ENCODE assay signal across 15 mouse cellular contexts in the genomic region with DNA sequence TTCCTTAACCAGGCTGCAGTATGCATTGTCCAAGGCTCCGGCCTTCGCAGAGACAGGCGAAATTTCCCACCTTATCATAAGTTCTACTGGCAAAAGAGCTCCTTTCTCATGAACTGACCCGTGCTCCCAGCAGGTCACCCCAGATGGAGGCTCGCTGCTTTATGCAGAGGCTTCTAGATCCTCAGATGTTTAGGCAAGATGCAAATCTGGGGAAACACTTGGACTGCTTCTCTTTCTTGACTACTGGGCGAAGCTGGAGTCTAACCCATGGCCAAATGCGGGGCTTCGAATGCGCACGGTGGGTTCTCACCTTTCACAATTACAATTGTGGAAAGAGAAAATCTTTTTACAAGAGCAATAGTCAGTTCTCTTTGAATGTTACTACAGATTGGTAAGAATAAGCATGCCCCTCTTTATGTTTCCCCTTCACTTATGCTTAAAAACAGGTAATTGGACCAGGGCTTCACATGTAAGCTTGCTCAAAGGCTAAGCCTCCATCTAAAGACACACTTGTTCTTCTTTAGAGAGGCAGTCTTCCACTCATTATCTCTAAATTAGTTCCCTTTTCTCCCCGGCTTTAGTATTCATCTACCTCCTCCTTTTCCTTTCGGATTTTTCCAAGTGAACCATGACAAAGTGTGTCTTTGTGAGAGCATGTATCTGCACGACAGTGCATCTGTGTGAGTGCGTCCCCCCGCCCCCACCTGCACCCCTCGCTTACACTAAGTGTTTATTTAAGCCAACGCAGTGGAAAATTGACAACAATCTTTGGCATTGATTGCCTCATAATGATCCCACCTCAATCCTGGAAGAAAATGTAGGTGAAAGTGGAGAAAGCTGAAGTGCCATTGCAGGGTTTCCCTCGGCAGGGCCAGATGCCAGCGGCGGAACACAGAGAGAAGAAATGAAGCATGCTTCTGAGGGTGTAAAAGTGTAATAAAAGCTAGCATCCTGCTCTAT. TPM values are rescaled to one million over a fixed set of nuclear protein-coding genes. Genes with fewer than 3 reads are reported as not detected.
DNase-seq lines count a peak whose midpoint lies in the region; ATAC-seq and TF ChIP-seq lines count a peak whose summit lies in the region.
"Had no signal": no experiment of that assay in that cellular context is flagged by ENCODE, and none has a peak within 500 bp of the region (broad histone marks: within the 10 kb centered on the region; RNA-seq: fewer than 3 reads in every experiment).

No protein-coding gene starts in this region.

- no peak overlapping the region for H3K4me3 ChIP-seq in testis, adult 2 months (ENCODE audit: control insufficient read depth, low read depth, low read length)
- H3K4me3 ChIP-seq in midbrain, embryonic 15.5 days = peak overlapping the region; percentile 1; the same call in 1 of the 2 replicates
- H3K4me3 ChIP-seq in stomach, postnatal 0 days (ENCODE audit: low read depth, low read length) = no peak overlapping the region
- no peak overlapping the region for H3K4me3 ChIP-seq in kidney, embryonic 16.5 days (ENCODE audit: low read length)
- H3K4me3 ChIP-seq: limb, embryonic 13.5 days; stomach, embryonic 15.5 days had no signal

- H3K9me3 ChIP-seq in midbrain, embryonic 15.5 days = no peaks in the 10 kb centered on the region
- H3K9me3 ChIP-seq in stomach, postnatal 0 days (ENCODE audit: control insufficient read depth, low read length) = no peaks in the 10 kb centered on the region
- H3K9me3 ChIP-seq in kidney, embryonic 16.5 days (ENCODE audit: low read length) = no peaks in the 10 kb centered on the region
- H3K9me3 ChIP-seq: limb, embryonic 13.5 days; stomach, embryonic 15.5 days had no signal

- TF ChIP-seq CTCF in testis, adult 2 months (IDR thresholded peaks at IDR 0.05; ENCODE audit: control insufficient read depth, insufficient read depth, insufficient replicate concordance, low read depth, low read length) = no peak
- no peak for TF ChIP-seq CTCF in stomach, postnatal 0 days (IDR thresholded peaks at IDR 0.05; ENCODE audit: low read depth)

- peak overlapping the region; percentile 34 for H3K4me2 ChIP-seq in midbrain, embryonic 15.5 days
- H3K4me2 ChIP-seq in stomach, postnatal 0 days (replicated peaks; ENCODE audit: low read depth) = no peak overlapping the region
- no peak overlapping the region for H3K4me2 ChIP-seq in kidney, embryonic 16.5 days (replicated peaks; ENCODE audit: low read depth, low read length)
- H3K4me2 ChIP-seq: limb, embryonic 13.5 days; stomach, embryonic 15.5 days had no signal

- no peak for TF ChIP-seq EP300 in stomach, postnatal 0 days (optimal IDR thresholded peaks at IDR 0.05)

- peaks cover 6% of the 10 kb centered on the region; the same call in 1 of the 2 replicates for H3K4me1 ChIP-seq in testis, adult 2 months (ENCODE audit: control insufficient read depth, insufficient read depth, low read length)
- peaks cover 6% of the 10 kb centered on the region for H3K4me1 ChIP-seq in midbrain, embryonic 15.5 days
- no peaks in the 10 kb centered on the region for H3K4me1 ChIP-seq in stomach, postnatal 0 days (replicated peaks; ENCODE audit: control insufficient read depth, insufficient read depth)
- no peaks in the 10 kb centered on the region for H3K4me1 ChIP-seq in kidney, embryonic 16.5 days (ENCODE audit: insufficient read depth, low read length)
- H3K4me1 ChIP-seq: stomach, embryonic 15.5 days had no signal

- no peaks in the 10 kb centered on the region for H3K27me3 ChIP-seq in testis, adult 2 months (ENCODE audit: control insufficient read depth, insufficient read depth, low read length)
- H3K27me3 ChIP-seq in midbrain, embryonic 15.5 days (replicated peaks) = peaks cover 3% of the 10 kb centered on the region; the same call in 1 of the 2 replicates
- no peaks in the 10 kb centered on the region for H3K27me3 ChIP-seq in stomach, postnatal 0 days (ENCODE audit: control insufficient read depth, insufficient read depth, low read length)
- H3K27me3 ChIP-seq in kidney, embryonic 16.5 days (ENCODE audit: insufficient read depth, low read length) = no peaks in the 10 kb centered on the region
- H3K27me3 ChIP-seq: stomach, embryonic 15.5 days had no signal

- no peak overlapping the region for H3K9ac ChIP-seq in midbrain, embryonic 15.5 days
- H3K9ac ChIP-seq in stomach, postnatal 0 days (ENCODE audit: low read length) = no peak overlapping the region
- no peak overlapping the region for H3K9ac ChIP-seq in kidney, embryonic 16.5 days (replicated peaks; ENCODE audit: low read length)
- H3K9ac ChIP-seq: limb, embryonic 13.5 days; liver, postnatal 0 days; stomach, embryonic 15.5 days had no signal

- H3K36me3 ChIP-seq in testis, adult 2 months (ENCODE audit: control insufficient read depth, insufficient read depth, low read length) = no peaks in the 10 kb centered on the region
- no peaks in the 10 kb centered on the region for H3K36me3 ChIP-seq in midbrain, embryonic 15.5 days (replicated peaks)
- no peaks in the 10 kb centered on the region for H3K36me3 ChIP-seq in stomach, postnatal 0 days (ENCODE audit: control insufficient read depth, insufficient read depth, low read length)
- H3K36me3 ChIP-seq in kidney, embryonic 16.5 days (ENCODE audit: insufficient read depth, low read length) = no peaks in the 10 kb centered on the region
- H3K36me3 ChIP-seq: limb, embryonic 13.5 days; stomach, embryonic 15.5 days had no signal

- no peak; the same call in 1 of the 2 replicates for ATAC-seq in midbrain, embryonic 15.5 days (replicated peaks)
- no peak for ATAC-seq in stomach, postnatal 0 days (ENCODE audit: low FRiP score, low TSS enrichment)
- ATAC-seq in kidney, embryonic 16.5 days (ENCODE audit: low FRiP score, low TSS enrichment) = no peak
- ATAC-seq: liver, postnatal 0 days had no signal

- DNase-seq in embryo, embryonic 10.5 days (ENCODE audit: low spot score) = peak; percentile 23
- DNase-seq in embryo, embryonic 10 days (ENCODE audit: low spot score) = no peak
- DNase-seq in testis, postnatal 14 days (ENCODE audit: low spot score) = no peak
- no peak for DNase-seq in adrenal gland, postnatal 10 days
- DNase-seq in stomach, postnatal 0 days (ENCODE audit: low spot score) = no peak
- DNase-seq: cerebellum, adult 11 months; kidney, postnatal 14 days; liver, postnatal 0 days; right cerebral cortex, postnatal 14 days had no signal

- no peak for TF ChIP-seq POLR2A in testis, adult 2 months (IDR thresholded peaks at IDR 0.05; ENCODE audit: control insufficient read depth, low read depth, low read length)

- 37% methylated on average over 20 of the region's 20 CpGs for WGBS in midbrain, embryonic 15.5 days
- WGBS in stomach, postnatal 0 days = 77% methylated on average over 20 of the region's 20 CpGs
- WGBS in kidney, embryonic 16.5 days = 68% methylated on average over 20 of the region's 20 CpGs

- peak overlapping the region; percentile 39 for H3K27ac ChIP-seq in testis, adult 2 months (ENCODE audit: control insufficient read depth, insufficient read depth, low read depth, low read length)
- H3K27ac ChIP-seq in midbrain, embryonic 15.5 days = no peak overlapping the region
- no peak overlapping the region for H3K27ac ChIP-seq in stomach, postnatal 0 days (replicated peaks)
- H3K27ac ChIP-seq in kidney, embryonic 16.5 days (ENCODE audit: low read length) = no peak overlapping the region
- H3K27ac ChIP-seq: limb, embryonic 13.5 days; stomach, embryonic 15.5 days had no signal

RNA-seq across cellular contexts. Expression of gene Dmrta1, which starts 28.6 kb away (rescaled TPM):
- polyA plus RNA-seq in testis, adult 2 months (2012; rRNA removed) = 4.4 and 10.0 TPM in 2 replicates
- 0.27 and 0.37 TPM in 2 replicates for polyA plus RNA-seq in midbrain, embryonic 15.5 days (2015; fragmentation: Nextera tagmentation; extraction: Ambion mirVana)
- under 1 TPM; 0.18 to 0.27 TPM for total RNA-seq in adrenal gland, postnatal 10 days (2021)
- polyA plus RNA-seq in stomach, postnatal 0 days (2015; fragmentation: Nextera tagmentation; extraction: Ambion mirVana) = 0.08 and 0.17 TPM in 2 replicates
- 0.27 TPM in 1 of 2 replicates, not detected in the other for polyA plus RNA-seq in kidney, embryonic 16.5 days (2015; fragmentation: Nextera tagmentation; extraction: Ambion mirVana)
- total RNA-seq: granulocyte monocyte progenitor cell, adult 5-6 weeks had no signal
- polyA plus RNA-seq: liver, postnatal 0 days had no signal
